Mouse (Mus musculus): ENCODE measurements around the gene Gm11627. TPM values are rescaled to one million over a fixed set of nuclear protein-coding genes. Genes with fewer than 3 reads are reported as not detected.

The Gm11627 gene
- under 1 TPM; 0.05 to 0.70 TPM for polyA plus RNA-seq (2012; fragmentation: generic; extraction: Trizol)

GRCm38 (mm10) chr11:102579165-102580033 lies at the start of gene Gm11627:
Gene Gm11627 (minus strand): TSS chr11:102579461.

GRCm38 (mm10) chr11:102604010-102604584 lies 24.8 kb upstream of the Gm11627 start, which contains the start of gene Fzd2:
Gene Fzd2 (plus strand): TSS chr11:102604396.

DNA sequence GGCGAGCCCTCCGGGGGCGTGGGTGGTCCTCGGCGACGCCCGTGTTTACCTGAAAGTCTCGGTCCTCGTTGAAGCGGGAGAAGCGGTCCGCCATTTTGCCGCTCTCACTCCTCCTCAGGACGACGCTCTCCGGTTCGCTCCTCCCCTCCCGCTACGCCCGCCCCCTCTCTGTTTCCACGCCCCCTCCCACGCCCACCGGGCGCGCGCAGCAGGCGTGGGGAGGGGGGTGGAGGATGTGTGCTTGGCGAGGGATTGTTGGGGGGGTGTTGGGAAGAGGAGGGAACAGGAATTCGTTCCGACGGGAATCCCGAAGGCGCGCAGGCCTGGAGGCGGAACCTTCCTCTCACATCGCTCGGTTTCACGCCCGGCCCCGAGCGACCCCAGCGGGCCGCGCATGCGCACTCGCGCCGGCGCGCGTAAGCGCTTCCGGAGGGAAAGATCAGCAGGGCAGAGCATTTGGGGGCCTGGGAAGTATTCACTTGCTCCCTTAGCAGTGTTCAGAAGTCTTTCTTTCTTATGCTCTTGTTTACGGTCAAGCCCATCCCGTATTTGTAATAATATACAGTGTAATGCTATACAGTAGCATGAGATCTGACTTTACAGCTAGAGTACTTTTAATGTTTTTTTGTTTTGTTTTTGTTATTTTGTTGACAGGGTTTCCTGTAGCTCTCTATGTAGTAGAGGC lies 23.1 kb downstream of the Gm11627 start, which contains the start of gene Gpatch8:
TSS of gene Gpatch8 (minus strand) at position 362 of the 685 bp plus-strand sequence.

Other genes starting within 250 kb of the Gm11627 start
- not detected for gene Slc4a1, start 213.3 kb downstream of the Gm11627 start, polyA plus RNA-seq (2012; fragmentation: generic; extraction: Trizol)
- gene Rundc3a, start 186.1 kb downstream of the Gm11627 start, polyA plus RNA-seq (2012; fragmentation: generic; extraction: Trizol), result 1 to 10 TPM; 4.3 to 7.9 TPM
- 100 to 1,000 TPM; 249 to 543 TPM for gene Slc25a39, start 171.5 kb downstream of the Gm11627 start, polyA plus RNA-seq (2012; fragmentation: generic; extraction: Trizol)
- gene Grn, start 149.1 kb downstream of the Gm11627 start, polyA plus RNA-seq (2012; fragmentation: generic; extraction: Trizol), result 100 to 1,000 TPM; 147 to 420 TPM
- gene Fam171a2, start 131.8 kb downstream of the Gm11627 start, polyA plus RNA-seq (2012; fragmentation: generic; extraction: Trizol), result 10 to 100 TPM; 12.6 to 60.7 TPM
- 10 to 100 TPM in 1 of 2 experiments, 1 to 10 TPM in 1; 7.5 to 84.4 TPM for gene Itga2b, start 109.3 kb downstream of the Gm11627 start, polyA plus RNA-seq (2012; fragmentation: generic; extraction: Trizol)
- gene Gpatch8, start 23.1 kb downstream of the Gm11627 start, polyA plus RNA-seq (2012; fragmentation: generic; extraction: Trizol), result 10 to 100 TPM in 1 of 2 experiments, under 1 TPM in 1; 0.87 to 13.3 TPM
- 100 to 1,000 TPM in 1 of 2 experiments, 10 to 100 TPM in 1; 52.1 to 156 TPM for gene Fzd2, start 24.9 kb upstream of the Gm11627 start, polyA plus RNA-seq (2012; fragmentation: generic; extraction: Trizol)
- under 1 TPM in 1 of 2 experiments, not detected in 1; 0.02 TPM for gene Meioc, start 84.3 kb upstream of the Gm11627 start, polyA plus RNA-seq (2012; fragmentation: generic; extraction: Trizol)
- gene Ccdc43, start 118.3 kb upstream of the Gm11627 start, polyA plus RNA-seq (2012; fragmentation: generic; extraction: Trizol), result 10 to 100 TPM in 1 of 2 experiments, 1 to 10 TPM in 1; 5.4 to 15.4 TPM
- gene Adam11, start 182.0 kb upstream of the Gm11627 start, polyA plus RNA-seq (2012; fragmentation: generic; extraction: Trizol), result 1 to 10 TPM in 1 of 2 experiments, under 1 TPM in 1; 0.67 to 5.0 TPM
- 10 to 100 TPM in 1 of 2 experiments, 1 to 10 TPM in 1; 5.0 to 31.8 TPM for gene Gjc1, start 240.2 kb upstream of the Gm11627 start, polyA plus RNA-seq (2012; fragmentation: generic; extraction: Trizol)

All from C3H10T1/2 (cell line).